Mouse (Mus musculus): ENCODE data around the gene Serping1.

DNA sequence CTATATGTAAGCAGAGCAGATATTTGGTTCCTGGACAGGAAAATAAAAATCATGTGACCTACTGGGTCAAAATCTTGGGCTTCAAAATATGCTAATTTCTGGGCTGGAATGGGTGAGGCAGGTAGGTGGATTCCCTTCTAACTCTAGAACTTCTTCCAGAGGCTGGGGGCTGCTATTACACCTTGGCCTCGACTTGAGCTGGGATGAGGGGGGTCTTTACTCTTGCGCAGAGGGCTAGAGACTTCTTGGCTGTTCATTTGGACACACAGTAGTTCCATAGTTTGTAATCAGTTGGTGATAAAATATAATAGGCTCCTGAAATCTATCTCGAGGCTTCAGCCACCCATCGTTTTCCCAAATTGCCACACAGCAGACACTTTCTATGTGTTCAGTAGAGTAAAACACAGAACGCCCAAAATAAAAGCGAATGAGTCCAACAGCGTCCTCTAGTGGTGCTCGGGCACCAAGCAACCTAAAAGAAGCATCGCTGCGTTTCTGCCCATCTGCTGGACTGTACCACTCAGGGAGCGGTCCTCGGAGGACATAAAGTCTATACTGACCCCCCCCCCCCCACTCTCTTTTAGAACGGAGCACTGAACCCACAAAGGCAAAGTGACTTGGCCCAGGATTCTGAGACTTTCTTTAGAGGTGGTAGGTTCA, 22.7 kb upstream of the Serping1 start:
- TF ChIP-seq USF1 (IDR thresholded peaks at IDR 0.05; ENCODE audit: low read depth) (no peak), MAX (IDR thresholded peaks at IDR 0.05) (no peak), CTCF (IDR thresholded peaks at IDR 0.05; ENCODE audit: control insufficient read depth, insufficient read depth, insufficient read length) (peak; percentile 77), MYOG (IDR thresholded peaks at IDR 0.05; ENCODE audit: control insufficient read depth, extremely low read depth, insufficient read length) (no peak), MYOD1 (IDR thresholded peaks at IDR 0.05; ENCODE audit: control insufficient read depth, insufficient read length, low read depth) (no peak)
